Mouse (Mus musculus) left cerebral cortex, postnatal 4 days (tissue): ENCODE data around the gene Ntng2. TPM values are rescaled to one million over a fixed set of nuclear protein-coding genes. Genes with fewer than 3 reads are reported as not detected.

Experiments
- DNase-seq: peaks from one replicate; pipeline ENCODE4 v3.0.0-alpha.2; 2022
- intact Hi-C: fragments of 180-260 bp; cut with DNase I; formaldehyde crosslinking; loops from one replicate; pipeline ENCODE4 v1.15.1; 2025
- total RNA-seq, 2 experiments: library from RNA; stranded (reverse); gene quantifications; 2 replicates each; pipeline ENCODE4 v1.2.3; 2021

Ntng2 gene
- total RNA-seq, 2 experiments from 2014 or later = 140 to 149 TPM

DNA sequence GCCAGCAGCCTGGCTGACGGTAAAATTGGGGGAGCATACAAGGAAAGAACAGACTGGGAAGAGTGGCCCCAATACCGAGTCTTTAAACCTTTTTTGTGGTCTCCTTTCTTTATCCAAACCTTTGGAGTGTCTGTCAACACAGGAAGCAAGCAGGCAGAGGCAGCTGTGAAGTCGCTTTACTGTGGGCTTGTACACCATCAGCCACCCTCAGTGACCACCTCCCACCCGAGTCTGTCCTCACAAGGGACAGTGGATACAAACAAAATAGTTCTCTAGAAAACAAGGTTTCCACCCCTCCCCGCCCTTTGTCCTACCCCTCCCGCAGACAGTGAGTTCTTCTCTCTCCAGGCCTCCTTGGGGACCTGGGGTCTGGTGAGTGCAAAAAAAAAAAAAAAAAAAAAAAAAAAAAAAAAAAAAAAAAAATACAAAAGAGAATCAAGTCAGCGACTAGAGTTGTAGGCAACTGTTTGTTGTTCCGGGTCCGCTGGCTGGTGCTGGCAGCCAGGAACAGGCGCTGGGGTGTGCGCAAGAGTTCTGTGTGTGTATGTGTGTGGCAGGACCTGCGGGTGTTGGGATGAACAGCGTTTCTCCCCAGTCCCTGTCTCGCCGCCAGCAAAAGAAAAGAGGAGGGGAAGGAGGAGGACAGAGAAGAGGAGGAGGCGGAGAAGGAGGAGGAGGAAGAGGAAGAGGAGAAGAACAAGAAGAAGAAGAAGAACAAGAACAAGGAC, 58.8 kb downstream of the Ntng2 start:
- intact Hi-C loops = no loop called here

GRCm38 (mm10) chr2:29192629-29193278, 60.1 kb downstream of the Ntng2 start:
- intact Hi-C loops = no loop called here
- DNase-seq = no peak

More for the DNA sequence above, 58.8 kb downstream of the Ntng2 start:
- peak; percentile 56 for DNase-seq

GRCm38 (mm10) chr2:29191216-29192215, 61.3 kb downstream of the Ntng2 start:
- intact Hi-C loops = no loop called here
- DNase-seq = no peak

GRCm38 (mm10) chr2:29190392-29190791, 62.4 kb downstream of the Ntng2 start:
- intact Hi-C loops = no loop called here
- DNase-seq = no peak

DNA sequence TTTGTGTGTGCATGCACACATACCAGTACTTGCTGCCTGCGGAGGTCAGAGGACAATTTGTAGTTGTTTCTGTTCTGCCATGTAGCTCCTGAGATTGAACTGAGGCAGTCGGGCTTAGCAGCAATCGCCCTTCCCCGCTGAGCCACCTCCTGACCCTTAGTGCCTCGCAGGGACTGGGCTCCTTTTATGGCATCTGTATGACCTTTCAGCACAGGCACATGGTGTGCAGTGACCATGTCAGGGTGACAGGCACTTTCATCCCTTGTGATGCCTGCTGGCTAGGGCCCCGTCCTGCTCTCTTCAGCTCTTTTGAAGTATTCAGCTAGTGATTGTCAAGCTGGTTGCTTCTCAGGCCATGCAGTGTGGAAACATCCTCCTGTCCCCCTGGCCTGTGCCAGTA, 66.6 kb downstream of the Ntng2 start:
- intact Hi-C loops = no loop called here
- DNase-seq = no peak

DNA sequence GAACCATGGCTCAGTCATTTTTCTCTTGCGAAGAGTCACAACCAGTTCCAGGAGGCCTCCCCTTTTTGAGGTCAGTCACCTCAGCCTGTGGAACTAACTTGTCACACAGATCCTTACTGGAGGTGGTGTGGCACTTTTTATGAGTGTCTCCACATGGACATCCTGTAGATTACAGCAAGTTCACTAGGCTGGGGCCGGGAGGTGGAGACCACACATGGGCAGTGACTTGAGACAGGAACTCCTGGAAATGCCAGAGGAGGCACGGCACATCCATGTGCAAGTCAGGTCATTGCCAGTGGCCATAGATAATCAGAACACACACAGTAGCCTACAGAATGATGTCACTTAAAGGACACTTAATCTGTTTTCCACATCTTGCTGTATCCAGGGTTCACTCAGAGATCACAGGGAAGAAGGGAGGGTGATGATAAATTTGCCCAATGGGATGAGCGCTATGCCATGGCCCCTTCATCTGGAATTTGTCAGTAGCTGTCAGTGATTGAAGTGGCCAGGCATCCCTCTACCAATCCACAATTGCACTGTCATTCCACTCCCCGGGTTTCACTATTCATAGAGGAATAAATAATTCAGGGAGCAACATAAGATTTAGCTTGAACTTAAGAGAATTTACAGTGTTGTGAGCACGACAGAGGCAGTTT, 69.4 kb downstream of the Ntng2 start:
- DNase-seq = no peak
- intact Hi-C loops = no loop called here

DNA sequence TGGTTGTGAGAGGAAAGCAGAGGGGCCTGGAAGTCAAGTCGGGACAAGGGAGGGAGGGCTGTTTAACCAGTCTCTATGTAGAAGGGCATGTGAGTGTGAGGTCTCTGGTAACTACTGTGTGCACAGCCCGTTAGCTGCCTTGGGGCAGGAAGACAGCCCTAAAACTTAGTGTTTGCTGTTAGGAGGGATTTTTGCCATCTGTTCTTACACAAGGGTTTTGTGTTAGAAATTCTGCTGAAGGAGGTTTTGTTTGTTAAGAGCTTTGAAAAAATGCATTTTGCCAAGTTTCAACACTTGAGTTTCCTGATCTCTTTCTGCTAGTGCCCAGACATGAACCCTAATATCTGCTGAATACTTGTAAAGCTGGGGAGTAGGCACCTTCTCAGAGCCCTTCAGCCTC, 71.7 kb downstream of the Ntng2 start:
- intact Hi-C loops = no loop called here
- DNase-seq = no peak

DNA sequence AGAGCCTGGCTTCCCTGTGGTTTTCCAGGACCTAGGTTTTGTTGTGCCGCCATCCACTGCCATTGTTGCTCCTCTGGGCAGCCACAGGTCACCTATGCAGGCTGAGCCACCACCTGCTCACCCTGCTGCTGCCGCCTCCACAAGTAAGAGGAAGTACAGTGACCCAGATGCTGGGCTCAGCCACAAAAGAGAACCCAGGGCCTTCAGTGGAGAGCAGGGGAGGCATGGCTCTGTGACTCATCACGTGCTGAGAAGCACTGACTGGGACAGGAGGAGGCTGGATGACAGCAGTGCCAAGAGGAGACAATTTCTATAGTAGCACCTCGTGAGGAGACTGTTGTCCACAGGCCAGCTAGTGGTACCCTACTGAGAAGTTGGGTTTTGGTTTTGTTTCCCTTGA, 73.0 kb downstream of the Ntng2 start:
- intact Hi-C loops = no loop called here
- DNase-seq = no peak

GRCm38 (mm10) chr2:29174887-29175286, 77.9 kb downstream of the Ntng2 start:
- no peak for DNase-seq
- intact Hi-C loops = no loop called here

- intact Hi-C loops = loop anchor here (10.0 kb wide), 1 partner anchor 493 kb away; no protein-coding TSS in a partner anchor
- DNase-seq = no peak
Observed at GRCm38 (mm10) chr2:29168067-29168466, 84.7 kb downstream of the Ntng2 start.

DNA sequence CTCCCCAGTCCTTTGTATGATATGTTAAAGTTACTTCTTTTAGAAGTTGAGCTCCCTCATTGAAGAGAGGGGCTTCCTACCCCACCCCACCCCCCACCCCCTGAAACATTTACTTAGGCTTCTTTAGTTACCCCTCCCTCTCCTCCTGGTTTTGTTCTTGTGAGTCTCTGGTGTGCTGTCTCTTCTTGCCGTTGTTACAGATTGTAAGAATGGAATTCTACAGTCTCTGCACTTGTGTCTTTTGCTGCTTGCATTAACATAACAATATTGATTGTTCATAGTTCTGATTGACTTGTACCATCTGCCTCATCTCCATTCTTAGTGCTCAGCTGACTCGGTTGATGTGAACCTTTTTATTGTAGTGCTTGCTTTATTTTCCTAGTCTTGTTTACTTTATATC, 100.9 kb downstream of the Ntng2 start:
- intact Hi-C loops = no loop called here
- DNase-seq = no peak

Other genes starting within 250 kb of the Ntng2 start
- 1 to 10 TPM; 1.0 to 1.5 TPM for gene Cfap77, start 197.9 kb downstream of the Ntng2 start, total RNA-seq
- gene Ttf1, start 192.7 kb downstream of the Ntng2 start, total RNA-seq = 10 to 100 TPM; 11.5 to 12.8 TPM
- 10 to 100 TPM; 61.5 to 66.4 TPM for gene Setx, start 128.8 kb downstream of the Ntng2 start, total RNA-seq
- 10 to 100 TPM; 40.6 to 44.1 TPM for gene Med27, start 93.8 kb upstream of the Ntng2 start, total RNA-seq